Mouse (Mus musculus) heart, postnatal 0 days (tissue): ENCODE results near the gene Chchd6.

Experiments
- CTCF ChIP-seq: IDR thresholded peaks from 2 replicates; pipeline ENCODE4 v1.5.1; 2016; ENCODE audit warnings: antibody characterized with exemption, control low read depth, low read depth
- EP300 ChIP-seq: IDR thresholded peaks from 2 replicates; pipeline ENCODE4 v1.6.1; 2016; ENCODE audit warnings: antibody characterized with exemption, low read depth

DNA sequence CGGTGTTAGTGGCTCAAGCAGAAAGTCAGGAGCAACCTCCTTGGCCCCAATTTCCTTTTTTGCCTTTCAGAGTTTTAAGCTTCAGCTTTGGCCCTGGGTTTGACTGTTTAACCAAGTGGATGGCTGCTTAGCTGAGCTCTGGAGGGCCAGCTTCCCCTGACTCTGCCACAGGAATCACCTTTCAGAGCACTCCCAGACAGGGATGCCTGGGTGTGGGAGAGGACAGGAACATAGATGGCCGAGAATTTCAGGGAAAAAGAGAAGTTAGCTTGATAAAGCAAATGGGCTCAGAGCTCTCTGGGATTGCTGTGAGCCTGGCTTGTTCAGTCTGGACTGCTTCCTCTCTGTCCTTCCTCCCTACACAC, 18.6 kb upstream of the Chchd6 start:
- no peak for TF ChIP-seq CTCF
- no peak for TF ChIP-seq EP300
